Mouse (Mus musculus) heart, embryonic 15.5 days (tissue): ENCODE results near the gene Fam178b. TPM values are rescaled to one million over a fixed set of nuclear protein-coding genes. Genes with fewer than 3 reads are reported as not detected.
"Not testable (repeated sequence)": the region's sequence is repeated elsewhere in the genome, so short reads cannot be mapped to it uniquely, and the experiment has no call there.

Experiments used
- ATAC-seq: fragments of 200-750 bp; cut with Nextera tagmentation; replicated peaks from 2 replicates; pipeline ENCODE4 v1.8.0; 2017; ENCODE audit warnings: low read depth, moderate TSS enrichment; ENCODE audit not compliant: insufficient number of reproducible peaks, insufficient read depth, low FRiP score
- H3K27ac ChIP-seq: fragments of 300-500 bp; sonication (generic); 2 replicates; pipeline ENCODE4 v1.5.1; 2015; ENCODE audit warnings: mild to moderate bottlenecking, inconsistent platforms
- H3K27me3 ChIP-seq: fragments of 300-500 bp; sonication (generic); 2 replicates; pipeline ENCODE4 v1.6.1; 2015; ENCODE audit warnings: inconsistent platforms
- H3K36me3 ChIP-seq: fragments of 300-500 bp; sonication (generic); 2 replicates; pipeline ENCODE4 v1.6.1; 2015; ENCODE audit warnings: mild to moderate bottlenecking, inconsistent platforms
- H3K4me1 ChIP-seq: fragments of 300-500 bp; sonication (generic); replicated peaks from 2 replicates; pipeline ENCODE4 v1.6.1; 2015; ENCODE audit warnings: inconsistent platforms
- H3K4me2 ChIP-seq: fragments of 300-500 bp; sonication (generic); 2 replicates; pipeline ENCODE4 v1.6.1; 2015; ENCODE audit warnings: inconsistent platforms, mild to moderate bottlenecking, moderate library complexity
- H3K4me3 ChIP-seq: fragments of 300-500 bp; sonication (generic); 2 replicates; pipeline ENCODE4 v1.5.1; 2015; ENCODE audit warnings: mild to moderate bottlenecking, inconsistent platforms
- H3K9ac ChIP-seq: fragments of 300-500 bp; sonication (generic); 2 replicates; pipeline ENCODE4 v1.6.1; 2015; ENCODE audit warnings: mild to moderate bottlenecking, inconsistent platforms
- H3K9me3 ChIP-seq: fragments of 300-500 bp; sonication (generic); replicated peaks from 2 replicates; pipeline ENCODE4 v1.6.1; 2016; ENCODE audit warnings: inconsistent platforms
- WGBS: fragments of 180-500 bp; shearing (Covaris S2); methylation state at CpG from one replicate; pipeline ENCODE4 v1.1.7; 2015; ENCODE audit warnings: mixed read lengths; 5-methylcytosine and 5-hydroxymethylcytosine counted together
- polyA plus RNA-seq: library from polyadenylated mRNA; unstranded; fragments of >200 nt; fragmentation: Nextera tagmentation; extraction: Ambion mirVana; gene quantifications from 2 replicates; pipeline ENCODE4 v1.2.1, GENCODE M21; 2015

Gene Fam178b
- polyA plus RNA-seq, 1 experiment from 2014 or later, result 0.68 TPM

DNA sequence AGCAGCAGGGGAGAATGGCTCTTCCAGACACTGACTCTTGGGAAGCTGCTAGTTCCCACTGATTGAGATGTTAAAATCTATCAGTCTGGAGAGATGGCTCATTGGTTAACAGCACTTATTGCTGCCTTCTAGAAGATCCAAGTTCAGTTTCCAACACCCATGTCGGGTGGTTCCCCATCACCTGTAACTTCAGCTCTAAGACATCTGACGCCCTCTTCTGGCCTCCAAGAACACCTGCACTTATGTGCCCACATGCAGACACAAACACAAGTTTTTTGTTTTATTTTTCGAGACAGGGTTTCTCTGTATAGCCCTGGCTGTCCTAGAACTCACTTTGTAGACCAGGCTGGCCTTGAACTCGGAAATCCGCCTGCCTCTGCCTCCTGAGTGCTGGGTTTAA is 67.0 kb downstream of the Fam178b start:
- ATAC-seq, H3K4me2 ChIP-seq, H3K27ac ChIP-seq, H3K9ac ChIP-seq, H3K4me3 ChIP-seq, H3K9me3 ChIP-seq, H3K27me3 ChIP-seq, H3K36me3 ChIP-seq: not testable (repeated sequence)
- peaks cover 14% of the 10 kb centered on the region for H3K4me1 ChIP-seq
- 80% methylated on average over 5 of the region's 5 CpGs for WGBS

DNA sequence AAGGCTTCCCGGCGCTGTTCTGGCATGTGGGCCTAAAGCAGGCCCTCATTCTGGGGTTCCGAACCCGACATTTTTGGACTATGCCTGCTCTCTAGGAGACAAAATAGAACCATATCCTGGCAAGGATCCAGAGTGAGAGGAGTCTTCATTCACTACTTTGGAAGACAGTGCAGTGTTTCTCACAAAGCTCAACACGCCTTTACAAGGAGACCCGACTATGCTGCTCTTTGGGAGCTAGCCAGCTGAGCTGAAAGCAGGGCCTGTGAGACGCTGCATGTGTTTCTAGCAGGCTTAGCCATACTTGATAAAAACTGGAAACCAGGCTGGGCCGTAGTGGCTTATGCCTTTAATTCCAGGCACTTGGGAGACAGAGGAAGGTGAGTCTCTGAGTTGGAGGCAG is 67.8 kb downstream of the Fam178b start:
- Histone ChIP-seq H3K27me3 (no peaks in the 10 kb centered on the region), H3K9me3 (no peaks in the 10 kb centered on the region), H3K9ac (no peak overlapping the region), H3K27ac (no peak overlapping the region), H3K4me3 (no peak overlapping the region), H3K4me1 (peaks cover 14% of the 10 kb centered on the region), H3K36me3 (no peaks in the 10 kb centered on the region), H3K4me2 (no peak overlapping the region)
- ATAC-seq, result no peak
- WGBS, result 66% methylated on average over 8 of the region's 8 CpGs

DNA sequence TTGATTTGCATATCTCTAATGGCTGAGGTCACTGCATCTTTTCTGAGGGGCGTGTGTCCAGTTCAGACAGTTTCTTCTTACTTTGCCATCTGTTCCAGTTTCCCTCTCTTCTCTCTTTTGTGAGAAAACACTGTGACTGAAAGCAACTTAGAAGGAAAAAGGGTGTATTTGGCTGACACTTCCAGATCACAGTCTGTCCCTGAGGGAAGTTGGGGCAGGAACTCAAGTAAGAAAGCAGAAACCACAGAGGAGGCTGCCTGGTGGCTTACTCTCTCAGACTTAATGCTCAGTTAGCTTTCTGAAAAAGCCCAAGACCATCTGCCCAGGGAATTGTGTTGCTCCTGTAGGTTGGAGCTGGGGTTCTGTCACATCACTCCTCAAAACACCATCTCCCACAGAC is 68.4 kb downstream of the Fam178b start:
- H3K27me3 ChIP-seq, result no peaks in the 10 kb centered on the region
- peaks cover 14% of the 10 kb centered on the region for H3K4me1 ChIP-seq
- H3K27ac ChIP-seq, result no peak overlapping the region
- no peak overlapping the region for H3K4me3 ChIP-seq
- no peaks in the 10 kb centered on the region for H3K36me3 ChIP-seq
- ATAC-seq, result no peak
- H3K9me3 ChIP-seq, result no peaks in the 10 kb centered on the region
- no peak overlapping the region for H3K9ac ChIP-seq
- no peak overlapping the region for H3K4me2 ChIP-seq
- 85% methylated on average over 1 of the region's 1 CpGs for WGBS

DNA sequence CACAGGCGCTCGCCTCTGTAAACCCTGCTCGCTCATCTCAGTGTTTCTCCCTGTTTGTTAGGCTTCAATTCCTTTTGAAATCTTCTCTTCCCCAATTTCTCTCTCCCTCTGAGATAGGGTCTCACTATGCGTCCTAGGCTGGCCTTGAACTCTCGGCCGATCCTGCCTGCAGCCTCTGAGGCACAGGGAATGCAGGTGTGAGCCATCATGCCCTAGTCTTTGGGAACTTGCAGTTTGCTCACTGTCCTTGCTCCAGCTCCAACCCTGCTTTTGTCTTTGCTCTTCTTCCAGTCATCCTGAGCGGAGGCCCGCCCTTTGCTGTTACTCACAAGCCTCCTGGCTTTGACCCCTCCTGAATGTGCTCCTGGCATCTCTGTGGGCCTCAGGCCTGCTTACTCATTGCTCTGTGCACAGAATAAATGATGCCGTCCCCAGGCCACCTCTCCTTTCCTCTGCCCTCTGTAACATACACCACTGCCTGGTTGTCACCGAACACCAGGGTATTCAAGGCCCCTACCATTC is 69.5 kb downstream of the Fam178b start:
- H3K9me3 ChIP-seq, result no peaks in the 10 kb centered on the region
- no peak overlapping the region for H3K27ac ChIP-seq
- no peaks in the 10 kb centered on the region for H3K27me3 ChIP-seq
- no peak overlapping the region for H3K9ac ChIP-seq
- H3K4me3 ChIP-seq, result no peak overlapping the region
- 90% methylated on average over 10 of the region's 10 CpGs for WGBS
- H3K4me1 ChIP-seq, result peaks cover 15% of the 10 kb centered on the region
- H3K36me3 ChIP-seq, result no peaks in the 10 kb centered on the region
- ATAC-seq, result no peak
- H3K4me2 ChIP-seq, result no peak overlapping the region

DNA sequence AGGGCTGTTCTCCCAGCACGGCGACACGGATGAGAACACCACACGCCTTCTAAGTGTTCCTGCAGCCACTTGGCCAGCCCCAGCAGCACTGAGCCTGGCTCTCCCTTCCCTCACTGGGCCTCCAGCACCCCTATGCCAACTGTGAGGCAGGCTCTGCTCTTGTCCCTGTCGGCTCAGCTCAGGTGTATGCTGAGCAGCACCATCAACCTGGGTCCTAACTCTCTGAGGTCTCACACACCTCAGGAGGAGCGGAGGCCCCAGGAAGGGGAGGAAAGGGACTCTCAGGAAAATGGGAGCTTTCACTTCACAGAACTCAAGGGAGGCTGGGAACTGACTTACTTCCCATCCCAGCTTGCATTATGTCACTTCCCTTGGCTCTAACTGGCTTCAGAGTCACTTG is 70.6 kb downstream of the Fam178b start:
- Histone ChIP-seq H3K4me1 (peaks cover 20% of the 10 kb centered on the region), H3K27me3 (no peaks in the 10 kb centered on the region), H3K36me3 (no peaks in the 10 kb centered on the region), H3K27ac (no peak overlapping the region), H3K9ac (no peak overlapping the region), H3K4me2 (no peak overlapping the region), H3K4me3 (no peak overlapping the region), H3K9me3 (no peaks in the 10 kb centered on the region)
- WGBS, result 68% methylated on average over 6 of the region's 6 CpGs
- ATAC-seq, result no peak

DNA sequence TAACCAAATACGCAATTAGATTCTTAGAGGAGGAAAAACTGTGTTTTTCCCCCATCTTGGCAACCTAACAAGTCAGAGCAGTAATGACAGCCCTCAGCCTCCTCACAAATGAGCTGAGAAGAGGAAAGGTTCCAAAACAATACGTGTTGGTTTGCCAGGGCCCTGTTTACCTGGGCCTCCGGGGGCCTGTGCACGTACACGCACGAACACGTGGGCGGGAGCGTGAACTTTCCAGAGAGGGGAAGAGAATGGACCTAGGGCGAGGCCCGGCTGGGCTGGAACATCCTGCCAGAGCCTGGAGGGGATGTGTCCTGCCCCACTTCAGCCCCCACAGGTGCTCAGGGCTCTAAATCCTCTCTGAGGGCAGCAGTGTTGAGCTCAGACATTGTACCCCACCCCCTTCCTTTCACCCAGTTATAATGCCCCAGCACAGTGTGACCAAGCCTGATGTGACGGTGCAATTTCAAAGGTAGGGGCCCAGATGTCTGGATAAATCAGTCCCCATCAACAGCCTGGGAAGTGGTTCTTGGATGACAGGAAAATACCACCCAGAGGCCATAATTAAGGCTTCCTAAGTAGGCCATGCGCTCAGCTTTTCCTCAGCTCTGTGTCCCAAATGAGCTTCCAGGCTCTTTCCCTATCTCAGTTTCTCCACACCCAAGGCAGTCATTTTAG is 71.4 kb downstream of the Fam178b start:
- Histone ChIP-seq H3K4me1 (peaks cover 28% of the 10 kb centered on the region), H3K4me3 (no peak overlapping the region), H3K36me3 (no peaks in the 10 kb centered on the region), H3K9me3 (no peaks in the 10 kb centered on the region), H3K27me3 (no peaks in the 10 kb centered on the region), H3K27ac (no peak overlapping the region), H3K4me2 (no peak overlapping the region), H3K9ac (no peak overlapping the region)
- 0 out of 2 replicates have a peak, but pooled peaks have one; percentile 16 for ATAC-seq
- WGBS, result 55% methylated on average over 13 of the region's 13 CpGs

DNA sequence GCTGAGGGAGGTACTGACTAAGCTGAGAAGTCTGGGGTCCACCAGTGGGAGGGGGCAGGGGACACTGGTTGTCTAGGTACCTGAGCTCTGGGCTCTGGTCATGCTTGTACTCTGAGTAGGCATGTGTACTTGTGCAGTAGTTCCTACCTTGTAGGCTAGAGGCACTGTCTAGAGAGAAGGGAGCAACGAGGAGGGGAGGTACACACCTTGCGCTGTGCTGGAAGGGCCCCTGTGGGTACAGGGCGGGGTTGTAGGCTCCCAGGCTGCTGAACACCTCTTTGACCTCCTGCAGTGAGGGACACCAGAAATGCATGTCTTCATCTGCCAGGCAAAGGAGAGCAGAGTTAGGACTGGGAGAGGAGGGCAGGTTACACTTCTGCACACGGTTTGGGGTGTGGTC is 74.8 kb downstream of the Fam178b start:
- Histone ChIP-seq H3K36me3 (no peaks in the 10 kb centered on the region), H3K4me1 (peaks cover 39% of the 10 kb centered on the region), H3K27ac (no peak overlapping the region), H3K27me3 (no peaks in the 10 kb centered on the region), H3K4me2 (no peak overlapping the region), H3K9ac (no peak overlapping the region), H3K4me3 (no peak overlapping the region), H3K9me3 (no peaks in the 10 kb centered on the region)
- no peak for ATAC-seq
- 73% methylated on average over 4 of the region's 4 CpGs for WGBS

DNA sequence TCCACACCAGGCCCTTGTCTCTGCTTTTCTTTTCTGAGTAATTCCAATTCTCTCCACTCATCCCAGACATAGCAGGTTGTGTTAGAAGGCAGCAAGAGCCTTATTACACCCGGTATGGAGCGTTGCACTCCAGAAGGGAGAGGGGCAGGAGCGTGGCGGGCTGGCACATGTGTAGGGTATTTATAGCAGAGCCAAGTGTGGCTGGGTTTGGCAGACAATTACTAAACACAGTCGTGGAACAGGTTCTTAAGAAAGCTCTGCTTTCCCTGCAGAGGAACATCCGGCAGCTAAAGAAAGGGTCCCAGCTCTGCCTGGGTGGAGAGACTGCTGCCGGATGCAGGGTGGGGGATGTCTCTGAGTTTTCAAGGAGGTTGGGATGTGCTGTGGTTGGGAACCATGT is 76.0 kb downstream of the Fam178b start:
- 40% methylated on average over 7 of the region's 7 CpGs for WGBS
- ATAC-seq, result peak; percentile 70; the same call in 1 of the 2 replicates
- Histone ChIP-seq H3K9me3 (no peaks in the 10 kb centered on the region), H3K27ac (peak overlapping the region; percentile 72), H3K4me2 (peak overlapping the region; percentile 37), H3K4me3 (no peak overlapping the region), H3K27me3 (no peaks in the 10 kb centered on the region), H3K36me3 (no peaks in the 10 kb centered on the region), H3K4me1 (peaks cover 39% of the 10 kb centered on the region), H3K9ac (no peak overlapping the region)

DNA sequence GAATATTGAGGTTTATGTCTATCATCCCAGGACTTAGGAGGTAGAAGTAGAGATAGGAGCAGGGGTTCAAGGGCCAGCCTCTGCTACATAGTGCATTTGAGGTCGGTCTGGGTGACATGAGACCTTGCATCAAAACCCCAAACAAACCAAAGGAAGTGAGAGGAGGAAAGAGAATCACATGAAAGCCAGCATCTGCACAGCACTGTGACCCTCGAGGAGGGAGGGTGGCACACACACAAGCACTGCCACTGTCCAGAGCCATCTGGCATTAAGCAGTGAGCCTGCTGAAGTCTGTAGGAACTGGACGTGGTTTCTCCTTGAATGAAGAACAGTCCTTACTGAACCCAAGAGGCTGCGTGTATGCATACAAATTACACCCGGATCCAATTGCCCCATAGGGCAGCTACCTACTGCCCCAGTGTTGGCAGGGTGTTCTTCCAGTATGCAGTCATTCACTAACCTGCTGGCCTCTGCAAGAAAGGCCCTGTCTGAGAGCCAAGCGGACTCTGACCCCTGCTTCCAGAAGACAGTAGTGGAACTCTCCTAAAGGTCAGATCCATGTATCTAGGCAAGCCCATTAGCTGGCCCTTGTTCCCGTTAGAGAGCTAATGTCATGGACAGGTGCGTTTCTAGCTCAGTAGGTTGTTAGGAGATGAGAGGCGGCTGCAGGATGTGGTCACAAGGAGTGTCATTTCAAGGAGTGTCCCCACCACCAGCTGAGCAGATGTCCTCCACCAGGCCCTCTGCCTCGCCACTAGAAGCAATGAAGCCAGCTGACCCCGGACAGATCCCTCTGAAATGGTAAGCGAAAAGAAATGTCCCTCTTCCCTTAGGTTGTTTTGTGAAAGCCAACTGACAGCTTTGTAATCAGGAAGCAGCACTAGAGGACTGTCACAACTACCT is 78.5 kb downstream of the Fam178b start:
- no peaks in the 10 kb centered on the region for H3K9me3 ChIP-seq
- no peak overlapping the region for H3K9ac ChIP-seq
- no peak overlapping the region for H3K4me2 ChIP-seq
- H3K4me3 ChIP-seq, result no peak overlapping the region
- no peak for ATAC-seq
- no peaks in the 10 kb centered on the region for H3K27me3 ChIP-seq
- WGBS, result 79% methylated on average over 12 of the region's 12 CpGs
- peak overlapping the region; percentile 62; the same call in 1 of the 2 replicates for H3K27ac ChIP-seq
- no peaks in the 10 kb centered on the region for H3K36me3 ChIP-seq
- peaks cover 33% of the 10 kb centered on the region for H3K4me1 ChIP-seq

DNA sequence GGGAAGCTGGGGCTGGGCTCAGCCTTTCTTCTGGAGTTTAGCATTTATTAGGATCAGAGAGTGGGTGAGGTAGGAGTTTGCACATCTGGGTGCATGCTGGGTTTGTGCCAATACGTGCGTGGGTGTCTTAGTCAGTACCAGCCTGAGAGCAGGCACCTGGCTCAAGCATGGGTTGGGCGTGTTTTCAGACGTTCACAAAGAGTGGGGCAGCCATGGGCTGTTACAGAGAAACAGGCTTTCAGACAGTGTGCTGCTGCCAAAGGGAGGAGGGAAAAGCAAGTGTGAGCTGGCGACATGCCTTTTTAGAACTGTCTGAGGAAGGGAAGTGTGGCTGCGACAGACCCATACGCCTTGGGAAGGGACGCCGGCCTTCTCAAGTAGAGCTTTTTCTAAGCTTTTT is 79.6 kb downstream of the Fam178b start:
- H3K9me3 ChIP-seq, result no peaks in the 10 kb centered on the region
- no peaks in the 10 kb centered on the region for H3K27me3 ChIP-seq
- WGBS, result 32% methylated on average over 9 of the region's 9 CpGs
- peak overlapping the region; percentile 62 for H3K27ac ChIP-seq
- peaks cover 33% of the 10 kb centered on the region for H3K4me1 ChIP-seq
- ATAC-seq, result no peak
- 0 out of 2 replicates have a peak overlapping the region, but pooled peaks have one; percentile 5 for H3K4me2 ChIP-seq
- H3K9ac ChIP-seq, result peak overlapping the region; percentile 24; the same call in 1 of the 2 replicates
- no peaks in the 10 kb centered on the region for H3K36me3 ChIP-seq
- no peak overlapping the region for H3K4me3 ChIP-seq

DNA sequence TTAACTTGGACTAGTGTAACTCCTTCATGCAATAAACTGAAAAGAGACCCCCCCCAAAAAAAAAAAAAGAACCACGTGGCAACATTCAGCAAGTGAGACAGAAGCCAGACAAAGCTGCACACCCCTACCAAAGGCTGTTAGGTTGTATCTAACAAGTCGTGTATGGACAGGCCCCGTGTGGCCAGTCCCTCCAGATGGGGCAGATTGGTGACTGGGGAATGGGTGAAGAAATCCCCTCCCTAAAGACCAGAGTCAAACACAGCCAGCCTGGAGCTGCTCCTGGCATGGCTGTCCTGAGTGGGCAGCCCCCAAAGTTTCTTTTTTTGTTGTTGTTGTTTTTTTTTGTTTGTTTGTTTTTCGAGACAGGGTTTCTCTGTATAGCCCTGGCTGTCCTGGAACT is 80.7 kb downstream of the Fam178b start:
- no peak overlapping the region for H3K9ac ChIP-seq
- WGBS, result 60% methylated on average over 4 of the region's 4 CpGs
- H3K4me1 ChIP-seq, result peaks cover 28% of the 10 kb centered on the region
- no peaks in the 10 kb centered on the region for H3K27me3 ChIP-seq
- H3K9me3 ChIP-seq, result no peaks in the 10 kb centered on the region
- ATAC-seq, result no peak
- H3K36me3 ChIP-seq, result no peaks in the 10 kb centered on the region
- H3K4me2 ChIP-seq, result no peak overlapping the region
- H3K27ac ChIP-seq, result no peak overlapping the region
- H3K4me3 ChIP-seq, result no peak overlapping the region
